Mouse (Mus musculus): ENCODE data around the gene Pou5f1. TPM values are rescaled to one million over a fixed set of nuclear protein-coding genes. Genes with fewer than 3 reads are reported as not detected.

Pou5f1 gene
- polyA plus RNA-seq, 1 experiment from 2014 or later = not detected

GRCm38 (mm10) chr17:35515911-35516640, 10.3 kb downstream of the Pou5f1 start:
- peak overlapping the region; percentile 85 for H3K4me2 ChIP-seq (replicated peaks; ENCODE audit: low read depth)
- peak overlapping the region; percentile 61 for H3K27ac ChIP-seq (replicated peaks)
- 4% methylated on average over 25 of the region's 25 CpGs for whole genome bisulfite sequencing
- peak; percentile 66 for DNase-seq (ENCODE audit: low spot score)
- no peaks in the 10 kb centered on the region for H3K36me3 ChIP-seq (ENCODE audit: control insufficient read depth, insufficient read depth, low read length)
- H3K9me3 ChIP-seq (ENCODE audit: control insufficient read depth, low read length) = no peaks in the 10 kb centered on the region
- peaks cover 7% of the 10 kb centered on the region; the same call in 1 of the 2 replicates for H3K4me1 ChIP-seq (replicated peaks; ENCODE audit: control insufficient read depth, insufficient read depth)
- peak; percentile 25; the same call in 1 of the 2 replicates for ATAC-seq (ENCODE audit: low FRiP score, low TSS enrichment)
- TF ChIP-seq CTCF (IDR thresholded peaks at IDR 0.05; ENCODE audit: low read depth) (no peak), EP300 (optimal IDR thresholded peaks at IDR 0.05) (no peak)
- no peaks in the 10 kb centered on the region for H3K27me3 ChIP-seq (ENCODE audit: control insufficient read depth, insufficient read depth, low read length)
- H3K9ac ChIP-seq (ENCODE audit: low read length) = peak overlapping the region; percentile 64
- peak overlapping the region; percentile 62 for H3K4me3 ChIP-seq (ENCODE audit: low read depth, low read length)

DNA sequence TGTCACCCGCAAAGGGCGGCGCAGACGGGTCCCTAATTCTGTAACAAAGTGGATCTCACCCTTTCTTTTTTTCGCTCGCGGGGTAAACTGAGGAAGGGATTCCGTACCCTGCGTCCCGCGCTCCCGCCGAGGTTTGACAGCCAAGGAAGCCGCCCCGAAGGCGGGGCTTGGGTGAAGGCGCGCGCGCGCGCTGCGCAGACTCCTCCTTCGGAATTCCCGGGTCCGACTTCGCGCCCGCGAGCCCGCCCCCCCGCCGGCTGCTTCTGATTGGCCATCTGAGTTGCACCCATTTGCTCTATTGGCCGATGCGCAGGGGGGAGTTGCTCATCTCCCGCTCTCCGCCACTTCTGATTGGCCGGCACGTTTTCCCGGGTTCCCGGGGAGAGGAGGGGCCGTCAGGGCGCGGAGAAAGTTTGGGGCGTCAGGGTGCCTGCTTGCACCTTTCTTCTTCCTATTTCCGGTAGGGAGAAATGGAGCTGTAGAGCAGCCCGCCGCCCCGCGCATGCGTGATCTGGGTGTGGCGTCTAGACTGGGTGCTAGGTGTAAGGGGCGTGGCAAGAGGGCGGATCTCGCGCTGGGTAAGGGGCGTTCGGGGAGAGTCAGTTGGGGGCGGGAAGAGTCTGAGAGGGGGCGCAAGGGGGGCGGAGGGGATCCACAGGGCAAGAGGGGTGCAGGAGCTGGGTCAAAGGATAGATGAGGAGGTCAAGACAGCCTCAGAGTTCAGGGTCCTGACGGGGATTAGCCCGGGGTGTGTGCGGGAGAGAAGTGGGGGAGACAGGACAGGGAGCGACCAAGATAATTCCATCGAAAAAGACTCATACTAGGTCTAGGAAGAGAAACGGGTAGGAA, 11.1 kb downstream of the Pou5f1 start, which contains the start of the genes Tcf19 and Cchcr1:
TSS of gene Tcf19 (minus strand) at position 173 of the 849 bp plus-strand sequence.
TSS of gene Cchcr1 (plus strand) at position 449 of the 849 bp plus-strand sequence.
- Histone ChIP-seq H3K36me3 (ENCODE audit: control insufficient read depth, insufficient read depth, low read length) (no peaks in the 10 kb centered on the region), H3K4me2 (replicated peaks; ENCODE audit: low read depth) (peak within 1 kb of the TSS; percentile 85), H3K9me3 (ENCODE audit: control insufficient read depth, low read length) (no peaks in the 10 kb centered on the region), H3K9ac (ENCODE audit: low read length) (peak within 1 kb of the TSS; percentile 64), H3K4me3 (ENCODE audit: low read depth, low read length) (peak within 1 kb of the TSS; percentile 62), H3K27ac (replicated peaks) (peak within 1 kb of the TSS; percentile 61), H3K27me3 (ENCODE audit: control insufficient read depth, insufficient read depth, low read length) (no peaks in the 10 kb centered on the region), H3K4me1 (replicated peaks; ENCODE audit: control insufficient read depth, insufficient read depth) (peaks cover 7% of the 10 kb centered on the region; the same call in 1 of the 2 replicates)
- DNase-seq (ENCODE audit: low spot score) (peak; percentile 99), ATAC-seq (ENCODE audit: low FRiP score, low TSS enrichment) (peak; percentile 97)
- under 1% methylated on average over 61 of the region's 67 CpGs for WGBS
- TF ChIP-seq CTCF (IDR thresholded peaks at IDR 0.05; ENCODE audit: low read depth) (no peak), EP300 (optimal IDR thresholded peaks at IDR 0.05) (peak; percentile 95)

GRCm38 (mm10) chr17:35517526-35517925, 11.7 kb downstream of the Pou5f1 start:
- ATAC-seq (ENCODE audit: low FRiP score, low TSS enrichment) (no peak), DNase-seq (ENCODE audit: low spot score) (peak; percentile 36)
- 3% methylated on average over 12 of the region's 12 CpGs for WGBS
- H3K9ac ChIP-seq (ENCODE audit: low read length) = peak overlapping the region; percentile 60
- H3K4me2 ChIP-seq (replicated peaks; ENCODE audit: low read depth) = peak overlapping the region; percentile 85
- no peaks in the 10 kb centered on the region for H3K27me3 ChIP-seq (ENCODE audit: control insufficient read depth, insufficient read depth, low read length)
- H3K36me3 ChIP-seq (ENCODE audit: control insufficient read depth, insufficient read depth, low read length) = no peaks in the 10 kb centered on the region
- no peak for TF ChIP-seq CTCF (IDR thresholded peaks at IDR 0.05; ENCODE audit: low read depth)
- TF ChIP-seq EP300 (optimal IDR thresholded peaks at IDR 0.05) = no peak
- H3K9me3 ChIP-seq (ENCODE audit: control insufficient read depth, low read length) = no peaks in the 10 kb centered on the region
- peak overlapping the region; percentile 53 for H3K27ac ChIP-seq (replicated peaks)
- H3K4me3 ChIP-seq (ENCODE audit: low read depth, low read length) = peak overlapping the region; percentile 62
- H3K4me1 ChIP-seq (replicated peaks; ENCODE audit: control insufficient read depth, insufficient read depth) = peaks cover 7% of the 10 kb centered on the region; the same call in 1 of the 2 replicates

DNA sequence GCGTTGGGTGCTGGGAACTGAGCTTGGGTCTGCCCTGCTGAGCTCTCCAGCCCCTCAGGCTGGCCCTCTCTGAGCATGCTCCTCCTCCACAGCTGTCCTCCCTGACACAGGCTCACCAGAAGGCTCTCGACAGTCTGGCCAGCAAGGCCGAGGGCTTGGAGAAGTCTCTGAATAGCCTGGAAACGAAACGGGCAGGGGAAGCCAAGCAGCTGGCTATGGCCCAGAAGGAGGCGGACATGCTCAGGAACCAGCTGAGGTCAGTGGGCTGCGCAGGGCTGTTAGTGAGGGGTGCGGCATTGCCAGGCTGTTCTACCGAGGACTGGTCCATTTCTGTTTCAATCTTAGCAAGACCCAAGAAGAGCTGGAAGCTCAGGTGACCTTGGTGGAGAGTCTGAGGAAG, 18.5 kb downstream of the Pou5f1 start:
- no peak overlapping the region for H3K4me3 ChIP-seq (ENCODE audit: low read depth, low read length)
- H3K9ac ChIP-seq (ENCODE audit: low read length) = no peak overlapping the region
- no peak for TF ChIP-seq EP300 (optimal IDR thresholded peaks at IDR 0.05)
- no peak for TF ChIP-seq CTCF (IDR thresholded peaks at IDR 0.05; ENCODE audit: low read depth)
- no peak overlapping the region for H3K27ac ChIP-seq (replicated peaks)
- H3K27me3 ChIP-seq (ENCODE audit: control insufficient read depth, insufficient read depth, low read length) = no peaks in the 10 kb centered on the region
- H3K4me2 ChIP-seq (replicated peaks; ENCODE audit: low read depth) = no peak overlapping the region
- 83% methylated on average over 9 of the region's 9 CpGs for WGBS
- H3K4me1 ChIP-seq (replicated peaks; ENCODE audit: control insufficient read depth, insufficient read depth) = no peaks in the 10 kb centered on the region
- DNase-seq (ENCODE audit: low spot score) (no peak), ATAC-seq (ENCODE audit: low FRiP score, low TSS enrichment) (no peak)
- H3K36me3 ChIP-seq (ENCODE audit: control insufficient read depth, insufficient read depth, low read length) = peaks cover 10% of the 10 kb centered on the region; the same call in 1 of the 2 replicates
- H3K9me3 ChIP-seq (ENCODE audit: control insufficient read depth, low read length) = no peaks in the 10 kb centered on the region

- TF ChIP-seq CTCF (IDR thresholded peaks at IDR 0.05; ENCODE audit: low read depth) (no peak), EP300 (optimal IDR thresholded peaks at IDR 0.05) (no peak)
- H3K27ac ChIP-seq (replicated peaks) = no peak overlapping the region
- H3K9ac ChIP-seq (ENCODE audit: low read length) = no peak overlapping the region
- no peaks in the 10 kb centered on the region for H3K9me3 ChIP-seq (ENCODE audit: control insufficient read depth, low read length)
- H3K4me2 ChIP-seq (replicated peaks; ENCODE audit: low read depth) = no peak overlapping the region
- 70% methylated on average over 8 of the region's 8 CpGs for WGBS
- H3K4me1 ChIP-seq (replicated peaks; ENCODE audit: control insufficient read depth, insufficient read depth) = no peaks in the 10 kb centered on the region
- ATAC-seq (ENCODE audit: low FRiP score, low TSS enrichment) (no peak), DNase-seq (ENCODE audit: low spot score) (no peak)
- H3K4me3 ChIP-seq (ENCODE audit: low read depth, low read length) = no peak overlapping the region
- H3K36me3 ChIP-seq (ENCODE audit: control insufficient read depth, insufficient read depth, low read length) = peaks cover 12% of the 10 kb centered on the region; the same call in 1 of the 2 replicates
- H3K27me3 ChIP-seq (ENCODE audit: control insufficient read depth, insufficient read depth, low read length) = no peaks in the 10 kb centered on the region
Measured at GRCm38 (mm10) chr17:35526644-35527043, 20.8 kb downstream of the Pou5f1 start.
